Mouse (Mus musculus): ENCODE measurements around the gene Taz. TPM values are rescaled to one million over a fixed set of nuclear protein-coding genes. Genes with fewer than 3 reads are reported as not detected.

Taz gene
- total and polyA plus RNA-seq, 3 experiments, result 45.6 to 93.5 (median 47.4) TPM

DNA sequence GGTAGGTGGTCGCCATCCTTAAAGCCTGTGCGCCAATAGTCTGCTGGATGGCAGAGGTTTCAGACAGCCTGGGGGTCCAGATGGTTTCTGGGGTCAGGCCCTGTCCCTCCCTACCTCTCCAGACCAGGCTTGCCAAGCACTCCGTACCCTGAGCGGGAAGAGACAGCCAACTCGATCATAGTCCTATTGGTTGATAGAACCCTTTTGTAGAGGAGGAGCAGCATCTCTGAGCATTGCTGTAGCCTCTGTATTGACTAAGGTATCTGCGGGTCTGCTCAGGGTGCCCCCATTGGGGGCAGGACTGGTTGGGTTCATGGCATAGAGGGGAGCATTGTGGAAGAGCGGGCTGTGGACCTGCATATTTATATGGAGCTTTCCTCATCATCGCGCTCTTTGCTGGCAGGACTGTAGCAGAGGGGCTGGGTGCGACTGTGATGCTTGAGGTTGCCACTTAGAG lies 47.5 kb downstream of the Taz start:
- DNase-seq, result no peak
- no peak for TF ChIP-seq CTCF (IDR thresholded peaks at IDR 0.05)
- TF ChIP-seq EP300 (IDR thresholded peaks at IDR 0.05; ENCODE audit: insufficient read depth, low read depth, low read length), result no peak
- TF ChIP-seq POLR2A (IDR thresholded peaks at IDR 0.05; ENCODE audit: insufficient read depth, low read depth, low read length), result no peak
- Histone ChIP-seq H3K79me2 (replicated peaks; ENCODE audit: control insufficient read depth, insufficient read depth, low read length) (no peaks in the 10 kb centered on the region), H3K9ac (ENCODE audit: low read depth, low read length) (peak overlapping the region; percentile 81), H3K4me3 (peak overlapping the region; percentile 52; the same call in 1 of the 2 replicates), H3K27me3 (ENCODE audit: control insufficient read depth, insufficient read depth, low read length) (no peaks in the 10 kb centered on the region), H3K4me1 (ENCODE audit: control insufficient read depth, insufficient read depth, low read length) (no peaks in the 10 kb centered on the region), H3K27ac (no peak overlapping the region), H3K36me3 (ENCODE audit: control insufficient read depth, insufficient read depth, low read length) (no peaks in the 10 kb centered on the region)
- intact Hi-C loops (cut with DNase I), result no loop called here
- 36% methylated on average over 10 of the region's 10 CpGs for WGBS

- WGBS, result 53% methylated on average over 2 of the region's 2 CpGs
- TF ChIP-seq POLR2A (IDR thresholded peaks at IDR 0.05; ENCODE audit: insufficient read depth, low read depth, low read length), result no peak
- TF ChIP-seq EP300 (IDR thresholded peaks at IDR 0.05; ENCODE audit: insufficient read depth, low read depth, low read length), result no peak
- no peak for TF ChIP-seq CTCF (IDR thresholded peaks at IDR 0.05)
- Histone ChIP-seq H3K36me3 (ENCODE audit: control insufficient read depth, insufficient read depth, low read length) (no peaks in the 10 kb centered on the region), H3K4me3 (no peak overlapping the region), H3K27me3 (ENCODE audit: control insufficient read depth, insufficient read depth, low read length) (no peaks in the 10 kb centered on the region), H3K9ac (ENCODE audit: low read depth, low read length) (no peak overlapping the region), H3K4me1 (ENCODE audit: control insufficient read depth, insufficient read depth, low read length) (no peaks in the 10 kb centered on the region), H3K79me2 (replicated peaks; ENCODE audit: control insufficient read depth, insufficient read depth, low read length) (no peaks in the 10 kb centered on the region), H3K27ac (no peak overlapping the region)
- intact Hi-C loops (cut with DNase I), result no loop called here
- DNase-seq, result no peak
Measured at GRCm38 (mm10) chrX:74330166-74330930, 48.6 kb downstream of the Taz start.

Small RNA genes within 50 kb of the gene (microRNA-seq; reads per million reads assigned to microRNA genes)
- gene Mir7091 (0.77 to 1.7 reads per million in 2 experiments), gene Mir7092 (0 to 0.56 reads per million in 2 experiments)

Other genes with a start within 250 kb of the Taz start
- not detected for gene Opn1mw, start 154.4 kb upstream of the Taz start, total RNA-seq (2021)
- gene Opn1mw, start 154.4 kb upstream of the Taz start, polyA plus RNA-seq (2012; rRNA removed), result not detected in 2 replicates
- gene Mecp2, start 146.5 kb upstream of the Taz start, total RNA-seq (2021), result 10 to 100 TPM; 27.0 to 32.6 TPM
- gene Mecp2, start 146.5 kb upstream of the Taz start, polyA plus RNA-seq (2012; rRNA removed), result 6.2 and 9.6 TPM in 2 replicates
- gene Tex28, start 114.1 kb upstream of the Taz start, total RNA-seq (2021), result not detected
- gene Tex28, start 114.1 kb upstream of the Taz start, polyA plus RNA-seq (2012; rRNA removed), result not detected in 2 replicates
- gene Tktl1, start 104.7 kb upstream of the Taz start, total RNA-seq (2021), result not detected
- gene Tktl1, start 104.7 kb upstream of the Taz start, polyA plus RNA-seq (2012; rRNA removed), result not detected in 2 replicates
- gene Flna, start 32.1 kb upstream of the Taz start, total RNA-seq (2021), result 100 to 1,000 TPM in 1 of 2 experiments, 10 to 100 TPM in 1; 87.4 to 104 TPM
- 218 and 243 TPM in 2 replicates for gene Flna, start 32.1 kb upstream of the Taz start, polyA plus RNA-seq (2012; rRNA removed)
- 10 to 100 TPM; 33.8 to 37.6 TPM for gene Emd, start 27.2 kb upstream of the Taz start, total RNA-seq (2021)
- 49.5 and 75.7 TPM in 2 replicates for gene Emd, start 27.2 kb upstream of the Taz start, polyA plus RNA-seq (2012; rRNA removed)
- gene Rpl10, start 11.1 kb upstream of the Taz start, total RNA-seq (2021), result 100 to 1,000 TPM; 200 to 274 TPM
- 593 and 754 TPM in 2 replicates for gene Rpl10, start 11.1 kb upstream of the Taz start, polyA plus RNA-seq (2012; rRNA removed)
- 10 to 100 TPM; 15.4 to 19.7 TPM for gene Dnase1l1, start 425 bp downstream of the Taz start, total RNA-seq (2021)
- 21.2 and 33.2 TPM in 2 replicates for gene Dnase1l1, start 425 bp downstream of the Taz start, polyA plus RNA-seq (2012; rRNA removed)
- 100 to 1,000 TPM; 131 to 132 TPM for gene Atp6ap1, start 15.2 kb downstream of the Taz start, total RNA-seq (2021)
- 240 and 378 TPM in 2 replicates for gene Atp6ap1, start 15.2 kb downstream of the Taz start, polyA plus RNA-seq (2012; rRNA removed)
- gene Gdi1, start 23.1 kb downstream of the Taz start, total RNA-seq (2021), result 10 to 100 TPM; 63.1 to 71.6 TPM
- gene Gdi1, start 23.1 kb downstream of the Taz start, polyA plus RNA-seq (2012; rRNA removed), result 121 and 191 TPM in 2 replicates
- 10 to 100 TPM; 24.6 to 24.9 TPM for gene Fam50a, start 31.1 kb downstream of the Taz start, total RNA-seq (2021)
- gene Fam50a, start 31.1 kb downstream of the Taz start, polyA plus RNA-seq (2012; rRNA removed), result 7.1 and 10.2 TPM in 2 replicates
- gene Plxna3, start 47.2 kb downstream of the Taz start, total RNA-seq (2021), result 1 to 10 TPM in 1 of 2 experiments, under 1 TPM in 1; 0.65 to 1.0 TPM
- 4.7 and 5.6 TPM in 2 replicates for gene Plxna3, start 47.2 kb downstream of the Taz start, polyA plus RNA-seq (2012; rRNA removed)
- gene Lage3, start 71.7 kb downstream of the Taz start, total RNA-seq (2021), result 10 to 100 TPM; 24.4 to 32.0 TPM
- gene Lage3, start 71.7 kb downstream of the Taz start, polyA plus RNA-seq (2012; rRNA removed), result 38.5 and 44.6 TPM in 2 replicates
- gene Ubl4a, start 91.3 kb downstream of the Taz start, total RNA-seq (2021), result 10 to 100 TPM; 68.5 to 79.2 TPM
- gene Ubl4a, start 91.3 kb downstream of the Taz start, polyA plus RNA-seq (2012; rRNA removed), result 58.1 and 93.7 TPM in 2 replicates
- 1 to 10 TPM; 5.1 to 5.8 TPM for gene Slc10a3, start 91.4 kb downstream of the Taz start, total RNA-seq (2021)
- 10.4 and 12.6 TPM in 2 replicates for gene Slc10a3, start 91.4 kb downstream of the Taz start, polyA plus RNA-seq (2012; rRNA removed)
- gene Fam3a, start 111.4 kb downstream of the Taz start, total RNA-seq (2021), result 10 to 100 TPM; 16.6 to 21.5 TPM
- gene Fam3a, start 111.4 kb downstream of the Taz start, polyA plus RNA-seq (2012; rRNA removed), result 29.8 and 32.4 TPM in 2 replicates
- gene Ikbkg, start 111.4 kb downstream of the Taz start, total RNA-seq (2021), result 10 to 100 TPM; 39.7 to 47.6 TPM
- gene Ikbkg, start 111.4 kb downstream of the Taz start, polyA plus RNA-seq (2012; rRNA removed), result 11.0 and 18.2 TPM in 2 replicates
- gene G6pdx, start 147.3 kb downstream of the Taz start, total RNA-seq (2021), result 1 to 10 TPM; 6.5 to 7.1 TPM
- 13.1 and 13.9 TPM in 2 replicates for gene G6pdx, start 147.3 kb downstream of the Taz start, polyA plus RNA-seq (2012; rRNA removed)
- not detected for gene Gm6880, start 199.5 kb downstream of the Taz start, total RNA-seq (2021)
- gene Gm6880, start 199.5 kb downstream of the Taz start, polyA plus RNA-seq (2012; rRNA removed), result not detected in 2 replicates